Mouse (Mus musculus): ENCODE measurements around the gene Dusp16. TPM values are rescaled to one million over a fixed set of nuclear protein-coding genes. Genes with fewer than 3 reads are reported as not detected.

Dusp16 gene
- polyA plus RNA-seq, 1 experiment from 2014 or later: 5.3 TPM

DNA sequence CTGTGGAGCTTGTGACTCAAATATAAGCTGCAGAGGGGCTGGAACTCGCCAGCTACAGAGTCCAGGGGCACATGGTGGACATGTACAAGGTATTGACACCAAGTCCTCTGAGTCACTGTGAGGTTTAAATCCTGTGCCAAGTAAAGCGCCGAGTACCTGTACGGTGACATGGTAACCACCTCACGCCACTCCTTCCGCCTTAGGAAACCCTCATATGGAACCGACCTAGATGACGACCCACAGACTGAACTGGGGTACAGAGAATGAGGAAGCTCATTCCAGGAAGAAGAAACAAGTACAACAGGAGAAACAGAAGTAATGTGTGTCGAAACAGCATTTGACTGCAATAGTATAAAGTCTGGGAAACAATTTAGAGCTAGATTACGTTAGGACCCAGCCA, 3.9 kb upstream of the Dusp16 start:
- Histone ChIP-seq H3K9me3 (ENCODE audit: low read length) (no peaks in the 10 kb centered on the region), H3K27me3 (ENCODE audit: insufficient read depth, low read length) (no peaks in the 10 kb centered on the region)

DNA sequence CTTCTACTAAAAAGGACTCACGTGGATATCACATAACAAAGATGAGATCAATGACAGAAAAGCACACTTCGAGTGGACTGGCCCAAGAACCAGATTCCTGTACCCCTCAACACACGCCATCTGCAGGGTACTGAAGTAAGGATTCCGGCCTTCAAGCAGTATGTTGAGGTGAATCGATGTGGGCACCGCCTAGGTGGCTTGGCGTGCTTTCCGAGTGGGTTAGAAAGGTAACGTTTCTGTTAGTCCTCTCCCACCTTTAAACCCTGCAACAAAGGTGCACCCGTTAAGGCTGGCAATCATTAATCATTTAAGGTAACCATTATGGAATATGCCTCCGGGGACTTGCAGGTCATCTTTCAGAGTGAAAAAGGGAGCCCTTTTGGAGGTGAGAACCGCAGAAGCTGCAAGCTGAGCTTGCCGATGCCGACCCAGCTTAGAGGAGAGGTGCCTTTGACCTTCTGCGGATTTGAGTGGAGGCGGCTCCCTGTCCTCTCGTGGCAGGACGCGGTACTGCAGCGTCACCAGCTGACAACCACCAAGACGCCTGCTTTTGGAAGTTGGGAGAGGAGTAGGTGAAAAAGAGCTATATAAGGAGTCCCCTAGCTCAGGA, 1.6 kb upstream of the Dusp16 start:
- Histone ChIP-seq H3K4me1 (ENCODE audit: insufficient read depth) (peaks cover 23% of the 10 kb centered on the region), H3K9ac (replicated peaks) (no peak overlapping the region; the same call in 1 of the 2 replicates), H3K4me2 (ENCODE audit: low read depth, low read length) (peak overlapping the region; percentile 92), H3K36me3 (replicated peaks; ENCODE audit: insufficient read depth, low read length) (no peaks in the 10 kb centered on the region), H3K4me3 (ENCODE audit: low read depth, low read length) (peak overlapping the region; percentile 23; the same call in 1 of the 2 replicates), H3K27ac (ENCODE audit: low read depth) (peak overlapping the region; percentile 66), H3K27me3 (ENCODE audit: insufficient read depth, low read length) (no peaks in the 10 kb centered on the region), H3K9me3 (ENCODE audit: low read length) (no peaks in the 10 kb centered on the region)
- DNase-seq: peak; percentile 89
- TF ChIP-seq CTCF (IDR thresholded peaks at IDR 0.05; ENCODE audit: low read depth) (peak; percentile 94), EP300 (IDR thresholded peaks at IDR 0.05; ENCODE audit: low read depth) (no peak)
- 12% methylated on average over 21 of the region's 21 CpGs for WGBS (ENCODE audit: insufficient replicate concordance)
- ATAC-seq: peak; percentile 6

More for the DNA sequence above, 3.9 kb upstream of the Dusp16 start:
- DNase-seq (peak; percentile 24), ATAC-seq (no peak)
- Histone ChIP-seq H3K4me1 (ENCODE audit: insufficient read depth) (peaks cover 18% of the 10 kb centered on the region), H3K4me3 (ENCODE audit: low read depth, low read length) (no peak overlapping the region), H3K36me3 (replicated peaks; ENCODE audit: insufficient read depth, low read length) (no peaks in the 10 kb centered on the region), H3K27ac (ENCODE audit: low read depth) (peak overlapping the region; percentile 44; the same call in 1 of the 2 replicates), H3K4me2 (ENCODE audit: low read depth, low read length) (no peak overlapping the region), H3K9ac (replicated peaks) (no peak overlapping the region)
- TF ChIP-seq CTCF (IDR thresholded peaks at IDR 0.05; ENCODE audit: low read depth) (no peak), EP300 (IDR thresholded peaks at IDR 0.05; ENCODE audit: low read depth) (no peak)
- 39% methylated on average over 10 of the region's 10 CpGs for WGBS (ENCODE audit: insufficient replicate concordance)

DNA sequence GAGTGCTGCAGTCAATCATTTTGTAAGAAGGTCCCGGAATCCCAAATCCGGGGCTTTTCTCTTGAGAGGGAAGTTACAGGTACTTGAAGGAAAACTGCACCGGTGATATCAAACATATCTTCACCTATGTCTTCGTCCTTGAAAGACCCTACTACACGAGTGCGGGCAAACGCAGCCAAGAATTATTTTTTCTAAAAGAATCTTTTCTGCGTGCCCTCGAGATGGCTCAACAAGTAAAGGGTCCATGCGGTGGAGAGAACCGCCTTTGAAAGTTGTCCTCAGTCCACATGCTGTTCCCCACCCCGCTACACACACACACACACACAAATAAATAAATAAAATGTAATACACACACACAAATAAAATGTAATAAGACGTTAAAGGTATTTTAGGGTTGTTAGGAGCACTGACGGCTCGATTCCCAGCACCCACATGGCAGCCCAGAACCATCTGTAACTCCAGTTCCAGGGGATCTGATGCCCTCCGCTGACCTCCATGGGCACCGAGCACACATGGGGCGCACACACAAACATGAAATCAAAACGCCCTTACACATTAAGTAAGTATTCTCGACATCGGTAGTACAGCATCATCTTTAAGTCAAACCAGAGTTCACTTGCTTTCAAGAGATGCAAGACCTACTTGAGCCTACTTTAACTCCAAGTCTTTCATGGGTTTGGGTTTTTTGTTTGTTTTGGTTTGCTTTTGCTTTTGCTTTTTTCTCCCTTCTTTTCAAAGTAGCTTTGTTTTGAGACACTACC, 801 bp upstream of the Dusp16 start:
- H3K36me3 ChIP-seq (replicated peaks; ENCODE audit: insufficient read depth, low read length): no peaks in the 10 kb centered on the region
- TF ChIP-seq EP300 (IDR thresholded peaks at IDR 0.05; ENCODE audit: low read depth) (no peak), CTCF (IDR thresholded peaks at IDR 0.05; ENCODE audit: low read depth) (no peak)
- H3K27me3 ChIP-seq (ENCODE audit: insufficient read depth, low read length): no peaks in the 10 kb centered on the region
- H3K4me2 ChIP-seq (ENCODE audit: low read depth, low read length): peak overlapping the region; percentile 92
- ATAC-seq (no peak), DNase-seq (no peak)
- H3K27ac ChIP-seq (ENCODE audit: low read depth): peak overlapping the region; percentile 71
- peaks cover 25% of the 10 kb centered on the region for H3K4me1 ChIP-seq (ENCODE audit: insufficient read depth)
- peak overlapping the region; percentile 99 for H3K9ac ChIP-seq (replicated peaks)
- H3K9me3 ChIP-seq (ENCODE audit: low read length): no peaks in the 10 kb centered on the region
- peak overlapping the region; percentile 93 for H3K4me3 ChIP-seq (ENCODE audit: low read depth, low read length)
- 45% methylated on average over 21 of the region's 21 CpGs for WGBS (ENCODE audit: insufficient replicate concordance)

DNA sequence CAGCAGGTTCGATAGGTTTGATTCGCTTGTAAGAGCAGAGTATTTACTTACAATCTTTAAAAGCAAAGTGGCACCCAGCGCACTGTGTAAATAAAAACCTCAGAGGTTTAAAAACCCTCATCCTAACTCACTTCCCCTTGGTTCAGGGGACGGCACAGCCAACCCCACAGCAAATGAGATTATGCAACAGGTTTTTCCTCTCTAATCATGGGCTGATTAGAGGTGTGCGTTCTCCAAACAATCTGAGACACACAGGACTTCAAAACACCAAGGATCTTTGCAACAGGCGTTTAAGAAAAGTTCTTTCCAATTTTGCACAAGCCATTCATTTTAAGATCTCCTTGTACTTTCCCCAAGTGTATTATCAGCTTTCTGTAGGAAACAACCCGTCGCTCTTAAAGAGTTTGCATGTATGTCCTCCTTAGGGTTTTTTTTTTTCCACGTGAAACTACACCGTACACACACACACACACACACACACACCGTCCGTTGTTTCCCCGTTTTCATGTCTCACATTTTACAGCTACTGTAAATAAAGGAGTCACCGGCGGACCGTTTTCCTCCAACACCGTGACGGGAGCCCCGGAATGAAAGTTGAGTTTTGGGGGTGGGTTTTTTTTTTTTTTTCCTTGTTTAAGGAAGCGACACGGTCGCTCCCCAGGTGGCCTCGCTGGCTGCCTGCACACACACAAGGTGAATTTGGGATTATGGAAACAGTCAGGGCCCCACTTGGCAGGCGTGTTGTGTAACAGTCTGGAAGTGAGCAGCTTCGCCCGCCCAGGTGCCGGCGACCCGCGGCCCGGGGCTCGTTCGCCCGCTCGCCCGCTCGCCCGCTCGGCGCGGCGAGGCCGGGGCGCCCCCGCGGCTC, 940 bp downstream of the Dusp16 start:
- peak; percentile 38 for ATAC-seq

DNA sequence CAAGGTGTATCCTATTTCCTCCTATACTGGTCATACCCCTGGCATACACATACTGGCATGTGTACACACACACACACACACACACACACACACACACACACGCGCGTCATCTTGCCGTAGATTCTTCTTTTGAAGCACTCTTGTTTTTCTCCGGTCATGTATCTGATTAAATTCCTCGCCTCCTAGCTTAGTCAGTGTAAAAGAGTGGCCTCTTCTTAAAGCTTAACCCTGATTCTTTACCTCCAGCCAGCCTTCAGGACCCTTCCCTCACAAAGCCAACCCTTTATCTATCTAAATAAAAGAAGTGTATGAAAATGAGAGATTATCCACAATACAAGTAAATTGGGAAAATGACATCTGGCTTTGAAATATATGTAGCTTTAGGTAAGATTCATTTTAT, 3.3 kb downstream of the Dusp16 start:
- Histone ChIP-seq H3K9me3 (ENCODE audit: low read length) (no peaks in the 10 kb centered on the region), H3K9ac (replicated peaks) (no peak overlapping the region), H3K4me1 (ENCODE audit: insufficient read depth) (peaks cover 25% of the 10 kb centered on the region), H3K4me2 (ENCODE audit: low read depth, low read length) (no peak overlapping the region), H3K4me3 (ENCODE audit: low read depth, low read length) (no peak overlapping the region), H3K27me3 (ENCODE audit: insufficient read depth, low read length) (no peaks in the 10 kb centered on the region), H3K36me3 (replicated peaks; ENCODE audit: insufficient read depth, low read length) (no peaks in the 10 kb centered on the region), H3K27ac (ENCODE audit: low read depth) (no peak overlapping the region)
- WGBS (ENCODE audit: insufficient replicate concordance): 90% methylated on average over 6 of the region's 6 CpGs
- TF ChIP-seq EP300 (IDR thresholded peaks at IDR 0.05; ENCODE audit: low read depth) (no peak), CTCF (IDR thresholded peaks at IDR 0.05; ENCODE audit: low read depth) (no peak)
- no peak for DNase-seq
- no peak for ATAC-seq

More for the DNA sequence above, 940 bp downstream of the Dusp16 start:
- no peaks in the 10 kb centered on the region for H3K9me3 ChIP-seq (ENCODE audit: low read length)
- no peaks in the 10 kb centered on the region for H3K36me3 ChIP-seq (replicated peaks; ENCODE audit: insufficient read depth, low read length)
- peak; percentile 53 for DNase-seq
- H3K4me3 ChIP-seq (ENCODE audit: low read depth, low read length): peak overlapping the region; percentile 93
- peaks cover 28% of the 10 kb centered on the region for H3K4me1 ChIP-seq (ENCODE audit: insufficient read depth)
- WGBS (ENCODE audit: insufficient replicate concordance): under 1% methylated on average over 46 of the region's 46 CpGs
- H3K9ac ChIP-seq (replicated peaks): peak overlapping the region; percentile 99
- H3K27ac ChIP-seq (ENCODE audit: low read depth): peak overlapping the region; percentile 99
- TF ChIP-seq CTCF (IDR thresholded peaks at IDR 0.05; ENCODE audit: low read depth): no peak
- peak; percentile 44; the same call in 1 of the 2 replicates for TF ChIP-seq EP300 (IDR thresholded peaks at IDR 0.05; ENCODE audit: low read depth)
- no peaks in the 10 kb centered on the region for H3K27me3 ChIP-seq (ENCODE audit: insufficient read depth, low read length)
- H3K4me2 ChIP-seq (ENCODE audit: low read depth, low read length): peak overlapping the region; percentile 92

DNA sequence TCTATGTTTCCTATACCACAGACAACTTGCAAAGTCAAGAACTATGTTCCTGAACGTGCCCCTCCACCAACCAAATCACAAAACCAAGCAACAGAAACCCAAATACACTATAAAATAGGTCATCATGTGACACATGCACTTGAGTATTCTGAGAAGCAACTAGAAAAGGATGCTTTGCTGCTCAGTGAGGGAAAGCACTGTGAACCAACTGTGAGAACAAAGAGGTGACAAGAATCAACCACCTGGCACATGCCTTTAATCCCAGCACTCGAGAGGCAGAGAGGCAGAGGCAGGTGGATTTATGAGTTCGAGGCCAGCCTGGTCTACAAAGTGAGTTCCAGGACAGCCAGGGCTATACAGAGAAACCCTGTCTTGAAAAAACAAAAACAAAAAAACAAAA, 6.0 kb downstream of the Dusp16 start:
- no peak for TF ChIP-seq CTCF (IDR thresholded peaks at IDR 0.05; ENCODE audit: low read depth)
- TF ChIP-seq EP300 (IDR thresholded peaks at IDR 0.05; ENCODE audit: low read depth): no peak
- Histone ChIP-seq H3K4me2 (ENCODE audit: low read depth, low read length) (no peak overlapping the region), H3K27me3 (ENCODE audit: insufficient read depth, low read length) (no peaks in the 10 kb centered on the region), H3K4me3 (ENCODE audit: low read depth, low read length) (no peak overlapping the region), H3K4me1 (ENCODE audit: insufficient read depth) (peaks cover 19% of the 10 kb centered on the region), H3K9me3 (ENCODE audit: low read length) (no peaks in the 10 kb centered on the region), H3K36me3 (replicated peaks; ENCODE audit: insufficient read depth, low read length) (no peaks in the 10 kb centered on the region), H3K27ac (ENCODE audit: low read depth) (no peak overlapping the region), H3K9ac (replicated peaks) (no peak overlapping the region)
- WGBS (ENCODE audit: insufficient replicate concordance): 68% methylated on average over 3 of the region's 3 CpGs
- ATAC-seq: no peak
- DNase-seq: no peak

All from liver, postnatal 0 days (tissue).